Mouse (Mus musculus): ENCODE data around the gene Clic6.

- TF ChIP-seq CTCF (IDR thresholded peaks at IDR 0.05; ENCODE audit: low read depth, low read length) (no peak), POLR2A (IDR thresholded peaks at IDR 0.05; ENCODE audit: extremely low read depth, insufficient read depth, low read length) (no peak)
Measured at GRCm38 (mm10) chr16:92441203-92441602, 44.3 kb upstream of the Clic6 start.

Data from liver, adult 2 months (tissue).